Mouse (Mus musculus): ENCODE data around the gene Gm2016. TPM values are rescaled to one million over a fixed set of nuclear protein-coding genes. Genes with fewer than 3 reads are reported as not detected.

Gene Gm2016
- not detected in 2 replicates for polyA plus RNA-seq (2012)

GRCm38 (mm10) chr12:87873772-87874171 lies at the start of gene Gm2016:
Gene Gm2016 (plus strand): TSS chr12:87874072.

GRCm38 (mm10) chr12:87842239-87842638 lies 31.6 kb upstream of the Gm2016 start, which contains the start of gene Gm2001:
Gene Gm2001 (minus strand): TSS chr12:87842339.

GRCm38 (mm10) chr12:87895070-87895469 lies 21.2 kb downstream of the Gm2016 start, which contains the start of gene Gm2022:
Gene Gm2022 (plus strand): TSS chr12:87895370.

GRCm38 (mm10) chr12:87919721-87920120 lies 45.8 kb downstream of the Gm2016 start, which contains the start of gene Gm2035:
Gene Gm2035 (minus strand): TSS chr12:87919857.

Other genes with a start within 250 kb of the Gm2016 start
- not detected in 2 replicates for gene Gm16381, start 229.5 kb upstream of the Gm2016 start, polyA plus RNA-seq (2012)
- gene Gm21319, start 98.3 kb upstream of the Gm2016 start, polyA plus RNA-seq (2012), result not detected in 2 replicates
- gene Gm21936, start 78.6 kb upstream of the Gm2016 start, polyA plus RNA-seq (2012), result not detected in 2 replicates
- not detected in 2 replicates for gene BB287469, start 57.5 kb upstream of the Gm2016 start, polyA plus RNA-seq (2012)
- gene Gm2001, start 31.7 kb upstream of the Gm2016 start, polyA plus RNA-seq (2012), result not detected in 2 replicates
- not detected in 2 replicates for gene Gm2022, start 21.3 kb downstream of the Gm2016 start, polyA plus RNA-seq (2012)
- gene Gm2035, start 45.8 kb downstream of the Gm2016 start, polyA plus RNA-seq (2012), result not detected in 2 replicates
- gene Gm2042, start 80.0 kb downstream of the Gm2016 start, polyA plus RNA-seq (2012), result 0.02 TPM in 1 of 2 replicates, not detected in the other
- not detected in 2 replicates for gene Gm2075, start 137.8 kb downstream of the Gm2016 start, polyA plus RNA-seq (2012)
- gene Gm6803, start 144.7 kb downstream of the Gm2016 start, polyA plus RNA-seq (2012), result not detected in 2 replicates
- gene Gm2056, start 152.9 kb downstream of the Gm2016 start, polyA plus RNA-seq (2012), result not detected in 2 replicates
- not detected in 2 replicates for gene Gm16368, start 209.6 kb downstream of the Gm2016 start, polyA plus RNA-seq (2012)